Mouse (Mus musculus) lung, postnatal 25 days (tissue): ENCODE measurements around the gene Hist1h4d.
A peak's percentile ranks its signal among the peaks of the same experiment; 100 is the strongest.
"Not testable (repeated sequence)": the region's sequence is repeated elsewhere in the genome, so short reads cannot be mapped to it uniquely, and the experiment has no call there.

Experiments used
- DNase-seq: peaks from one replicate; pipeline ENCODE4 v3.0.0; 2022; ENCODE audit warnings: low spot score

Gene Hist1h4d

GRCm38 (mm10) chr13:23551146-23551834 lies 30.1 kb upstream of the Hist1h4d start, which contains the start of gene Hist1h4f:
TSS of gene Hist1h4f (minus strand) at chr13:23551648.
- DNase-seq = peak; percentile 89

GRCm38 (mm10) chr13:23551931-23552914 lies 29.2 kb upstream of the Hist1h4d start:
- no peak for DNase-seq

GRCm38 (mm10) chr13:23552962-23553361 lies 28.4 kb upstream of the Hist1h4d start, which contains the start of gene Hist1h1d:
TSS of gene Hist1h1d (plus strand) at chr13:23553262.
- DNase-seq = no peak

- no peak for DNase-seq
These were observed 27.0 kb upstream of the Hist1h4d start for GRCm38 (mm10) chr13:23554393-23554792.

- DNase-seq = peak; percentile 80
These were observed 26.2 kb upstream of the Hist1h4d start for GRCm38 (mm10) chr13:23554925-23555838.

- peak; percentile 92 for DNase-seq
These were observed 25.5 kb upstream of the Hist1h4d start for GRCm38 (mm10) chr13:23555839-23556416.

- DNase-seq = no peak
These were observed 24.5 kb upstream of the Hist1h4d start for GRCm38 (mm10) chr13:23556906-23557305.

- not testable (repeated sequence) for DNase-seq
These were observed 20.7 kb upstream of the Hist1h4d start for GRCm38 (mm10) chr13:23560699-23561098.

- DNase-seq = not testable (repeated sequence)
These were observed 19.9 kb upstream of the Hist1h4d start for GRCm38 (mm10) chr13:23561531-23561882.

- DNase-seq = peak; percentile 96
These were observed 19.3 kb upstream of the Hist1h4d start, which contains the start of gene Hist1h3e for GRCm38 (mm10) chr13:23561883-23562659. TSS of gene Hist1h3e (minus strand) at chr13:23562369.

- DNase-seq = no peak
These were observed 18.5 kb upstream of the Hist1h4d start for GRCm38 (mm10) chr13:23562699-23563462.

GRCm38 (mm10) chr13:23564482-23564881 lies 16.9 kb upstream of the Hist1h4d start:
- no peak for DNase-seq

GRCm38 (mm10) chr13:23570261-23571021 lies 11.0 kb upstream of the Hist1h4d start:
- DNase-seq = not testable (repeated sequence)

- peak; percentile 93 for DNase-seq
These were observed 10.3 kb upstream of the Hist1h4d start, which contains the start of the genes Hist1h2ae and Hist1h2bg for GRCm38 (mm10) chr13:23571022-23571503. TSS of gene Hist1h2ae (minus strand) at chr13:23571220. TSS of gene Hist1h2bg (plus strand) at chr13:23571396.

- not testable (repeated sequence) for DNase-seq
These were observed 9.7 kb upstream of the Hist1h4d start for GRCm38 (mm10) chr13:23571504-23572217.

- DNase-seq = no peak
These were observed 9.0 kb upstream of the Hist1h4d start for GRCm38 (mm10) chr13:23572218-23573033.
